Mouse (Mus musculus): Measurements from ENCODE around the gene Dcaf6. TPM values are rescaled to one million over a fixed set of nuclear protein-coding genes. Genes with fewer than 3 reads are reported as not detected.
"Not testable (repeated sequence)": the region's sequence is repeated elsewhere in the genome, so short reads cannot be mapped to it uniquely, and the experiment has no call there.

Gene Dcaf6
- total RNA-seq, 4 experiments from 2014 or later: 74.9 to 96.5 (median 84.4) TPM

- DNase-seq (ENCODE audit: low spot score in 2 of 2): no peak
Observed at GRCm38 (mm10) chr1:165426254-165426653, 34.0 kb downstream of the Dcaf6 start.

- DNase-seq (ENCODE audit: low spot score in 2 of 2): no peak
Observed at GRCm38 (mm10) chr1:165421357-165421915, 38.8 kb downstream of the Dcaf6 start.

- no peak for DNase-seq (ENCODE audit: low spot score in 2 of 2)
Observed at GRCm38 (mm10) chr1:165396401-165396805, 63.9 kb downstream of the Dcaf6 start.

- DNase-seq (ENCODE audit: low spot score in 2 of 2): no peak
Observed at GRCm38 (mm10) chr1:165395940-165396339, 64.3 kb downstream of the Dcaf6 start.

DNA sequence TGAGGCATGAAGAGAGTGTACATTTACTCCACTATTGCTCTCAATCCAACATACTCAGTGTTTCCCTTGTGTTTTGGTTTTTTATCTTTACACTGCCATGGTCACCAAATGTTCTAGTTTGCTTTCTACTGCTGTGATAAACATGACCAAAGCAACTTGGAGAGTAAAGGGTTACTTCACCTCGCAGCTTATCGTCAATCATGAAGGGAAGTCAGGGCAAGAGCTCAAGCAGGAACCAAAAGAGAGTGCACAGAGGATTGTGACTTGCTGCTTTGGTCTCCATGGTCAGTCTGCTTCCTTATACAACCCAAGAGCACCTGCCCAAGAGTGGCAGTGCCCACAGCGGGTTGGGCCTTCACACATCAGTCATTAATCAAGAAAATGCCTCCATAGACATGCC, 65.4 kb downstream of the Dcaf6 start:
- no peak for DNase-seq (ENCODE audit: low spot score in 2 of 2)

GRCm38 (mm10) chr1:165393033-165393432, 67.2 kb downstream of the Dcaf6 start:
- DNase-seq (ENCODE audit: low spot score in 2 of 2): no peak

GRCm38 (mm10) chr1:165388716-165389115, 71.6 kb downstream of the Dcaf6 start:
- DNase-seq (ENCODE audit: low spot score in 2 of 2): no peak

DNA sequence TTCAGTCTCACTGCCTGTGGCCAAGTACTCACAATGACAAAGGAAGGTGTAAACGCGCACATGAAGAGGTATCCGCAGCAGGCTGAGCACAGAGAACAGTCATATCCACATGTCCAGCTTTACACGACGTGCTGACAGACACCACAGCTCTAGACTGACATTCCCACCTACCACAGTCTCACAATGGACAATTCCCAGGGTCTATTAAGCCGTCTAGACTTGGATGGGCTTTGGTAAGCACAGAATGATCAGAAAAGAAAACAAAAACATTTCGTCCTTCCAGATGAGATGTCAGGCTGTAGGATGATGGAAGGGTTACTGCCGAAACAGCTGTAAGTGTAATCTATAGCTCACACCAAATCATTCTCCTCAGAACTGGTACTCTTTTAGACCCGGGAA, 73.8 kb downstream of the Dcaf6 start:
- no peak for DNase-seq (ENCODE audit: low spot score in 2 of 2)

GRCm38 (mm10) chr1:165385810-165386524, 74.3 kb downstream of the Dcaf6 start:
- DNase-seq (ENCODE audit: low spot score in 2 of 2): no peak

GRCm38 (mm10) chr1:165373839-165374238, 86.4 kb downstream of the Dcaf6 start:
- DNase-seq (ENCODE audit: low spot score in 2 of 2): no peak

GRCm38 (mm10) chr1:165370990-165371389, 89.3 kb downstream of the Dcaf6 start:
- DNase-seq (ENCODE audit: low spot score in 2 of 2): no peak

DNA sequence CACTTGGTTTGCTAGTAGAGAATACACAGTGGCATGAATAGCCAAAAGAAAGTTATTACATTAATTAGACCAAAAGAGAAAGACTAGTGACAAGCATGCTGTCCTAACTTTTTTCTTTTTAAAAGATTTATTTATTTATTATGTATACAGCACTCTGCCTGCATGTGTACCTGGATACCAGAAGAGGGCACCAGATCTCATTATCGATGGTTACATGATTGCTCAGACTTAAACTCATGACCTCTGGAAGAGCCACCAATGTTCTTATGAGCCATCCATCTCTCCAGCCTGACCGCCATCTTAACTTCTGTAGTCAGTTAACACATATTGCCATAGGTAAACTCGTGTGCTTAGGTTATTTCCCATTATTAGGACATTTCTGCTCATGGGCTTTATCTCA, 95.2 kb downstream of the Dcaf6 start:
- no peak for DNase-seq (ENCODE audit: low spot score in 2 of 2)

GRCm38 (mm10) chr1:165363271-165363670, 97.0 kb downstream of the Dcaf6 start:
- DNase-seq (ENCODE audit: low spot score in 2 of 2): no peak

- DNase-seq (ENCODE audit: low spot score in 2 of 2): no peak
Observed at GRCm38 (mm10) chr1:165356347-165356746, 103.9 kb downstream of the Dcaf6 start.

GRCm38 (mm10) chr1:165348627-165349026, 111.6 kb downstream of the Dcaf6 start:
- DNase-seq (ENCODE audit: low spot score in 2 of 2): no peak

DNA sequence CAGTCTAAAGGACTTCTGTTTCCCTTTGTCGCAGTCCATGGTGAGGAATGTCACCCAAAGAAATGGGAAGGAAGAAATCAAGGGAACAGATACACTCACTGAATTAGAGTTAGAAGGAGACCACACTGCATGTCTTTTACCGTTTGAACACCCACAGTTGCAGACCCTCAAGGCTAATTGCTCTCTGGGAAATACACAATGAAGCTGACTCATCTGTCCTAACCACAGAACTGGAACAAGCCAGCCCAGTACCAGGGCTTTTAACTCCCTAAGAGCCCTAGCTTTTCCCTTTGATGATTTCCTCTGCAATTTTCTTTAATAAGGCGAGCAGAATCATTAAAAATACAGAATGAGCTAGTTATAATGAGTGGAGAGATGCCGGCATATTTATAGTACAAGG, 115.8 kb downstream of the Dcaf6 start:
- no peak for DNase-seq (ENCODE audit: low spot score in 2 of 2)

- DNase-seq (ENCODE audit: low spot score in 2 of 2): no peak
Observed at GRCm38 (mm10) chr1:165342126-165342525, 118.1 kb downstream of the Dcaf6 start.

- no peak for DNase-seq (ENCODE audit: low spot score in 2 of 2)
Observed at GRCm38 (mm10) chr1:165332797-165333196, 127.5 kb downstream of the Dcaf6 start.

DNA sequence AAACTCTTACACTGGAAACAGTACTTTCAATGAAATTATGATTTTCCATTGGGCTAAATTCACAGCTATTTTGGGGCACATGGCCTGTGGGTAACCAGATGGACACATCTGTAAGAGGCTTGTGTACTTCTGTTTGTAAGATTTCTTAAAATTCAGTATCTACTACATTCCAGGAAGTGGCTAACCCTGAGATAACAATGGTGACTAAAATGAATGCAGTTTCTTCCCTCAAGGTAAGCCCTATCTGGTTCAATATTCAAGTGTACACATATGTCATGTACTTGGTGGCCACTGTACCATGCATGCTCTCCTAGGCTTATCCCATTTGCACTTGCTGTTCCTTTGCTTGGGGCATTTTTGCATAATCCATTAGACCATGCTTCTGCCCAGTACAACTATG, 129.4 kb downstream of the Dcaf6 start:
- DNase-seq (ENCODE audit: low spot score in 2 of 2): no peak

- not testable (repeated sequence) for DNase-seq (ENCODE audit: low spot score in 2 of 2)
Observed at GRCm38 (mm10) chr1:165328384-165329289, 131.6 kb downstream of the Dcaf6 start.

DNA sequence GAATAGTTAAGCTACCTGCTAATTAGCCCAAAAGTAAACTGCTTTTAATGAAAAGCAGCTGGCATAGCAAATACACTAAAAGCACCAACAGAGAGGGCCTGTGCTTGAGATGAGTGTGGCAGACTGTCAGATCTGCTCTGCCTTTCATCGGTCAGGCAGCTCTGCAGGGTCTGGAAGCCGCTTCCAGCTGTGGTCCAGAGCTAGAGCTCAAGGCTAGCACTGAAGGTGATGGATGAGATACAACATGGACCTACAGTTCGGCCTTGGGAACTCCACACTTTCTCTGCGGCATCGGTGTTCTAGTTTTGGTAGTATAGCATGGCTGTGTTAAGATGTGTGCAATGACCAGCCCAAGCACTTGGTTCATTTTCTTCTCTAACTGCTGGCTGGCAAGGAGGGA, 132.4 kb downstream of the Dcaf6 start:
- DNase-seq (ENCODE audit: low spot score in 2 of 2): no peak

DNA sequence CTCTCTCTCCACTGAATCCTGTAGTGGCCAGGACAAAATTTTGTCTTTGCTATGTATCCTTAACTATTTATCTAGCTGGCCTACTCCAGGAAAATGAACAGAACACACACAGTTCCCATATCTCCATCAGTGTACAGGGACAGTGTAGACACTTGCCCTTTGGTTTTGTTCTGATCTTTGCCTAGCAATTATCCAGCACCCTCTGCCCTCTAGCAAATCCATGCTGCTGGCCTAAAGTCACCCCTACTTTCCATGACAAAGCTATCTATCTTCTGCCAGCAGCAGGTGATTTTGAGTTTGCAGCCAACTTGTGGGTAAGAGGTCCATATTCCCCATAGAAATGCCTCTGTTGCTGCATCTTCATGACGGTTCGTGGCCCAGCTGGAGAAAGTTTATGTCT, 132.9 kb downstream of the Dcaf6 start:
- DNase-seq (ENCODE audit: low spot score in 2 of 2): no peak

Measured in left cerebral cortex, adult 8-10 months (tissue).